Mouse (Mus musculus): ENCODE measurements at regions not wholly inside any gene's neighbourhood (a gene's known extent, or its start where the extent isn't known, plus 50 kb on each side); places are given as distances from the start of the nearest gene placed in this dataset.

DNA sequence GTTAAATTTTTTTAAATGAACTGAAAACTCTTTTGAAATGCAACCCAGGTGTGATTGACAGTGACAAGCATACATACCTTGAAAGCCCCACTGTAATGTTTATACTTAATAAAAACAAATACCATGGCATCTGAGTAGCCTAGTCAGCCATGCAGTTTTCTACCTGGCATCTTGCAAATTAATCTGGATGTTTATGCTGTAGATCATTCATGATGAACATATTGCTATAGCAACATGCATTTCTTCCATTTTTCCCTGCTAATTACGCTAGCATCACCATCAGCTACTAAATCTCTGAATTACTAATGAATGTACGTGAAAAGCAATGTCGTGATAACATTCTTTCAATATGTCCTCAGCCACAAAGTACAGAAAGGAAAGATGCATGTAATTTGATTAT, 287.4 kb upstream of the Mef2c start:
- no peak for DNase-seq

GRCm38 (mm10) chr13:83252452-83252851, 251.4 kb upstream of the Mef2c start:
- DNase-seq, result no peak

GRCm38 (mm10) chr13:83266591-83266990, 237.2 kb upstream of the Mef2c start:
- DNase-seq, result no peak

- no peak for DNase-seq
These were observed 235.2 kb upstream of the Mef2c start for GRCm38 (mm10) chr13:83268663-83269062.

DNA sequence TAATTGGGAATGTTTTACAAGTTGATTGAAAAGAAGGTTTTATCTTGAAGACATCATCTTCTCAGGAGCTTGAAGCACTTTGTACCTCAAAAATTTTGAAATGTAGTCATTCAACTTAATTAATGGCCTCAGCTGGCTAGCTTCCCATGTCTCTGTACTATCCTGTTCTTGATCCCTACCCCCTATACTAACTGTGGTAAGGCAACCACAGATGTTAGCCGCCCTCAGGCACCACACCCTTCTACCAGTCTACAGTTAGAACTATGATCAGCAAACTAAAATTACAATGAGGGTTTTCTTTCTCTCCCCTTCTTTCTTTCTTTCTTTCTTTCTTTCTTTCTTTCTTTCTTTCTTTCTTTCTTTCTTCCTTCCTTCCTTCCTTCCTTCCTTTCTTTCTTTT, 225.1 kb upstream of the Mef2c start:
- DNase-seq, result no peak

DNA sequence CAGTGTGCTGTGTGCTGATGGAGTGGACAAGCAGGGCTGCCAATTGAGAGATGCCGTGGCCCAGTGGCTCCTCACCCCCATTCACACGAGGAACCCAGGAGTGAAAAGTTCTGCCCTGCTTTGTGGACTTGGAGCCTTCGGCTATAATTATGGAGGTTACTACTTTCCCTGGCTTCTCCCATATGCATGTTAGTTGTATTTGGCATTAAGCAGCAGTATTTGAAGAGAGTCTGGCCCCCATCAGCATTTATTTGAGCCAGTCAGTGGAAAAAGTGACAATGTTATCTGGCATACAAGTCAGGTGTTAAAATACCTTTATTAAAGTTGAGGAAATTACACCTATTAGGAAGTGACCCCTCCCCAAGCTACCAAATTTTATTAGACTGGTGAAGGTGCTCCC, 196.1 kb upstream of the Mef2c start:
- DNase-seq, result no peak

- no peak for DNase-seq
These were observed 175.3 kb upstream of the Mef2c start for GRCm38 (mm10) chr13:83328488-83328887.

DNA sequence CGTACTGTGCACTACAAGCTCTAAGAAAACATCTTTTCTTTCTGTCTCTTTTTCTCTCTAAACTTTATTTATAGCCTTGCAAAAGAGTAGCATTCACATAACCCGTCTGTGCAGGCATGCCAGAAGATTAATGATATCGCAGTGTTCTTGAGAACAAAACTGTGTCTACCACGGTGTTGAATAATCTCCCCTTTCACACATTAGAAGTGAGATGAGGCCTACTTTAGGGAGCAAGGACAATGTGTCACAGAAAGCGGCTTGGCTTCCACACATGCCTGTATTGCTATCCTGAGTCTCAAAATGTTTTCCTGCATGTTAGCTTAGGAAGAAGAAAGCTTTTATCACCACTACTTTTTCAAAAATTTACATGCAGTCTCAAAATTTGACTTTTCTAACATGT, 170.1 kb upstream of the Mef2c start:
- no peak for DNase-seq

DNA sequence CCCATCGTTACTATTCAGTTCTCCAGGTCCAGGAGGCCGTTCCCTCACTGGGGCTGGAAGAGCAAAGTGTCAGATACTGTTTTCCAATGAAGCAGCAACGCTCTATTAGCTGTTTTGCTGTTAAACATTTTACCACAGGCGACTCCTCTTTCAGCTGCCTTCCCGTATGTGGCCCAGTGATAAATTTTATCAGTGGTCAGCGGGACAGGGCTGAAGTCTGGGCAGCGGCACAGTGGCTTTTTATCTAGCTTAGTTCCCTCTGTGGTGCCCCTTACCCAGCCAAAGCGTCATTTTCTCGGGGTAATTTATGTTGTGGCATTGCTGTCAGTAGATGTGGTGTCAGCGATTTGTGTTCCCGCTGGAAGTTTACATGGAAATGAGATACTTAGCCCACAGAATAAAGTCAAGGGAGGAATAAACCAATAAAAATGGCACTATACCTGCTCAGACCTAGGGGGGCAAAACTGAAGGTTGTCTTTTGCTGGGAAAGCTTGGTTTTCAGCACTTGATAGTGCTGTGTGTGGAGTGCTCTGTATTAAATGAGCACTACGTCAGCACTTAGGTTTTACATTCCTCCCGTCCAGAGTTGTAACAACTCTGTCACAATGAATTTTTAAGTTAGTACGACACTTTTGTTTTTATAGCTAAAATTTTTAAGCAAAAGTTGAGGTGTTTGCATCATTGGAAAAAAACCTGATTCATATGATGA, 159.1 kb upstream of the Mef2c start:
- no peak for DNase-seq

DNA sequence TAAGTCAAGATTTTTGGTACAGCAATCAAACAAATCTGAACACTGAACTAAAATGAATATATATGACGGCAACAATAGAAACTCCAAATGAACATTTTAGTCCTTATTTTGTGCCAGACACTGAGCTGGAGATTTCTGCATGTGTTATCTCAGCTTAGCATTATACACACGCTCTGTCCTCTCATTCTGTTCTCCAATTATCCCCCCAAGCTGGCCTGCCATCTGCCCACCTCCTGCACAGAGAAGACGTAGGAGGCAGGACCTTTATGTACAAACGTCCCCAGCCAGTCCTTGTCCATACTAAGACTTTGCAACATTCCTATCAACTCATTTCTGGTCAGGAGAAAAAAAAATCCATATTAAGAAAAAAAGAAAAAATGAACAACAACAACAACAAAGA, 148.5 kb upstream of the Mef2c start:
- DNase-seq, result no peak

DNA sequence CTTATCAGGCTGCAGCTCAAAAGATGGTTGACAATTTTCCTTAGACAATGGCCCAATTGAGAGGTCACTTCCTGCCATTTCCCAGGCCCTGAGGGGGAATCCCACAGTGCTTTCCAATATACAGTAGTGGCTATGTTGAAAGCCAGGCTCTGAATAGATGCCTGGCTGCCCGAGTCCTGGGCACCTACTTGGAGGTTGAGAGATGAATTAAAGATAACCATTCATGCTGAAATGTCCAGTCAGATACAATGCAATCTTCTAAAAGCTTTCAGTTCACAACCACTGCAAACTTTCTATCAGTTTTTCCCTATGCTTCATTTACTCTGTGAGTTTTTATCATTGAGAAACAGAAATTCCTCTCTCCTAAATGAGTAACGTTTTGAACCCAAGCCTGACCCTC, 143.3 kb upstream of the Mef2c start:
- no peak for DNase-seq

- no peak for DNase-seq
These were observed 127.6 kb upstream of the Mef2c start for GRCm38 (mm10) chr13:83376097-83376797.

- DNase-seq, result no peak
These were observed 125.2 kb upstream of the Mef2c start for GRCm38 (mm10) chr13:83378644-83379043.

GRCm38 (mm10) chr13:83382609-83383008, 121.2 kb upstream of the Mef2c start:
- no peak for DNase-seq

DNA sequence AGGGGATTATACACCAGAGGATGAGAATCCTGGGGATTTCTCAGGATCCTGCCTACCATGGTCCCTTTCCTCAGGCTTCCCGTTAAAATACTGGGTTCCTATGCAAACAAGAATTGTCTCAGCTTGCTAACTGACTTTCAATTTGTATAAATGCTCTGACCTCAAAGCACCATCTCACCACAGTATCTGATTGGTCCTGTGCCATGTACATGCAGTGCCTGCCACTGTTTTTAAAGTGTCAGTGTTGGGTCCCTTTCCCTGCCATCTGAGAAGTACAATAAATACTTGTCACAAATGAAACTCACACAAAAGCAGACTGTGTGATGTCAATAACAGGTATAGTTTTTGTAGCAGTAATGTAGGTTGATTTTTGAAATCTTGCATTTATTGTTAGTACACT, 109.1 kb upstream of the Mef2c start:
- DNase-seq, result no peak

GRCm38 (mm10) chr13:83399381-83399780, 104.5 kb upstream of the Mef2c start:
- no peak for DNase-seq

DNA sequence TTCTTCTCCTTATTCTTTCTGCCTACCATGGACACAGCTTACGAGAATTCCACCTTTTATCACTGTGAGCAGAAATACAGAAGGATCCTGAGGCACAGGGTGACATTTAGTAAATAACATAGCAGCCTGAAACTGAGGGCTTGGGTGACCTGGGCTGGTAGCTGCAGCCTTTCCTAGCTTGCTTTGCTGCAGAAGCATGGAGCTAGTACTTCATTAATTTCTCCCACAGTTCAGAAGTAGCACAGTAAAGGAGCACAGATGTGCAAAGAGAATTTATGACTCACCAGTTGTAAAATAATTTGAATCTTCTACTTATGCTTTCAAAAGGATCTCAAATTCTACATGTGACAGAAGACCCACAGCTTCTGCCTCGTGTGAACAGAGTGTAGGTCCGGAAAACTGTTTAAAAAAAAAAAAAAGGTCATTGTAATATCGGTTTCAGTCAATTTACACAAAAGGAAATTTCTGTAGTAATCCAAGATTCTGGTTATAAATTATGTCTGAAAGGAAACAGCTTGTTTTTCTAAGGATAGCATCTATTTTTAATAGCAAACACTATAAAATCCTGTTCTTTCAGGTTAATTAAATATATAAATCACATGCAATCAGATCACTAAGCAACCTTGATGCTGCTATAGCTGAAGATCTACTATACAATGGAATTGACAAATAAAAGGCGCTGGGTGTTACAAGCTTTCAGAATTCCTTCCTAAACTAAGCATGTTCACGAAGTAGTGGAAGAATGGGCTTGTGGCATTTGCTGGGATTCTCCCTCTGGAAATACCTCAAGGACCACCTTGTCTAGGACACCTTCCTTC, 64.0 kb upstream of the Mef2c start:
- no peak for DNase-seq

DNA sequence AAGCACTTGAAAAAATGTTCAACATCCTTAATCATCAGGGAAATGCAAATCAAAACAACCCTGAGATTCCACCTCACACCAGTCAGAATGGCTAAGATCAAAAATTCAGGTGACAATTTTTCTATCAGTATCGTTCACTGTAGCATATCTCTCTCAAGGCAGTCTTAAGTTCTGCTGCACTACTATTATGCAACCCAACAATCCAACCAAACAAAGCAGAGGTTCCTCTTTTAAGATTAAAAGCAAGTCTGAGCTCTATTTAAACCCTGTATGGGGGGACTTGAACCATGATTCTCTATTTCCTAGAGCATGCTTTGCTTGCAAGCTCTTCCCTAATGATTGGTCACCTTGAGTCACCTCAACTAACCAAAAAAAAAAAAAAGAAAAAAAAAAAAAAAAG, 59.6 kb upstream of the Mef2c start:
- DNase-seq, result no peak

DNA sequence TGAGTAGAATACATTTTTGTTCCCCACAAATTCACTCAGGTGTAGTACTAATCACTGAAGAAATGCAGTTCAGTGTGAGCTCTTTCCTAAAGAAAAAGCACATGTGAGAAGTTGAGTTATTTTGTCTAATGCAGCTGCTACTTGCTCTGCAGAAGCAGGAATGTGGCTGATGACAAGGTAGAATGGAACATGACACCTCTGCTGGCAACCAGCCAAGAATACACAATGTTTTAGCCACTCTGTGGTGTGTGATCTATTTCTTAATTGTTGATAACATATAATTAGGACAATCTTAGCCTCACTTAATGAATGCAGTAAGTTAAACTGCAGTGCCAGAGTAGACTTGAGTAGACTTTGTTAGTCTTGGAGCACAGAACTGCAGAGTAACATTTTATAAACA, 53.0 kb upstream of the Mef2c start:
- peak in 1 of 2 experiments; percentile 11 for DNase-seq

- no peak for DNase-seq
These were observed 50.8 kb upstream of the Mef2c start for GRCm38 (mm10) chr13:83452987-83453386.
